Mouse (Mus musculus) heart, postnatal 10 days (tissue): ENCODE measurements around the gene Uchl4. TPM values are rescaled to one million over a fixed set of nuclear protein-coding genes. Genes with fewer than 3 reads are reported as not detected.
A peak's percentile ranks its signal among the peaks of the same experiment; 100 is the strongest.

ENCODE experiments used
- DNase-seq, 2 experiments: peaks; one replicate each; pipeline ENCODE4 v3.0.0; 2021
- intact Hi-C: fragments of 180-260 bp; cut with DNase I; formaldehyde crosslinking; loops from one replicate; pipeline ENCODE4 v1.15.1; 2025
- total RNA-seq, 2 experiments: library from RNA; stranded (reverse); gene quantifications; 2 replicates each; pipeline ENCODE4 v1.2.3; 2021

Uchl4 gene
- total RNA-seq, 2 experiments from 2014 or later: 2.1 to 2.2 TPM

DNA sequence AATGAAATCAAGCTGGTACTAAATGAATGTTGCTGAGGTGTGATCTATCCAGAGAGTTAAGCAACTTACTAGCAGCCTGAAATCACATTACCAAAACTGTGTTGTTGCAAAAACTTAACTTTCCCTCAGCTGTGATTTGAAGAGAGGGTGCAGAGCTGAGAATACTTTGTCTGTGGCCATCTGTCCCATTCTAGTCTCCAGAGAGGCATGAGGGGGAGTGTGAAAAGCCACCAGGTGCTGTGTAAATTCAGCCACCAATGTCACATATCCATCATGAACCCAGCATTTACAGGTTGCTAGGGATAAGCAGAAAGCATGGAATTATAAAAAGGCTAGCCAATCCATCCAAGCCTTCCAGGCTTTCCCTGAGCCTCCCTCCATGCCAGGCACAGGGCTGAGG is 6.0 kb upstream of the Uchl4 start:
- intact Hi-C loops: no loop called here
- no peak for DNase-seq

GRCm38 (mm10) chr9:64231171-64231570 is 3.8 kb upstream of the Uchl4 start:
- DNase-seq: peak; percentile 25 to 34

GRCm38 (mm10) chr9:64231674-64232073 is 3.3 kb upstream of the Uchl4 start:
- DNase-seq: no peak
- intact Hi-C loops: loop anchor here (2.0 kb wide), 1 partner anchor 21 kb away; the partner anchor contains the start of gene Map2k1

More at GRCm38 (mm10) chr9:64231171-64231570, 3.8 kb upstream of the Uchl4 start:
- intact Hi-C loops: no loop called here

- DNase-seq: peak; percentile 68 to 73
- intact Hi-C loops: loop anchor here (2.0 kb wide), 1 partner anchor 20 kb away; the partner anchor contains the start of gene Map2k1
These were observed 2.6 kb upstream of the Uchl4 start for GRCm38 (mm10) chr9:64232257-64232957.

GRCm38 (mm10) chr9:64233656-64234055 is 1.3 kb upstream of the Uchl4 start:
- intact Hi-C loops: loop anchor here (2.0 kb wide), 1 partner anchor 19 kb away; the partner anchor contains the start of gene Map2k1
- DNase-seq: peak; percentile 35

- intact Hi-C loops: no loop called here
- no peak for DNase-seq
These were observed 1.1 kb downstream of the Uchl4 start for GRCm38 (mm10) chr9:64236056-64236455.

- intact Hi-C loops: no loop called here
These were observed 5.1 kb downstream of the Uchl4 start for GRCm38 (mm10) chr9:64240116-64240515.

GRCm38 (mm10) chr9:64240681-64241080 is 5.7 kb downstream of the Uchl4 start:
- peak; percentile 45 to 51 for DNase-seq
- intact Hi-C loops: no loop called here

More at GRCm38 (mm10) chr9:64240116-64240515, 5.1 kb downstream of the Uchl4 start:
- no peak for DNase-seq

DNA sequence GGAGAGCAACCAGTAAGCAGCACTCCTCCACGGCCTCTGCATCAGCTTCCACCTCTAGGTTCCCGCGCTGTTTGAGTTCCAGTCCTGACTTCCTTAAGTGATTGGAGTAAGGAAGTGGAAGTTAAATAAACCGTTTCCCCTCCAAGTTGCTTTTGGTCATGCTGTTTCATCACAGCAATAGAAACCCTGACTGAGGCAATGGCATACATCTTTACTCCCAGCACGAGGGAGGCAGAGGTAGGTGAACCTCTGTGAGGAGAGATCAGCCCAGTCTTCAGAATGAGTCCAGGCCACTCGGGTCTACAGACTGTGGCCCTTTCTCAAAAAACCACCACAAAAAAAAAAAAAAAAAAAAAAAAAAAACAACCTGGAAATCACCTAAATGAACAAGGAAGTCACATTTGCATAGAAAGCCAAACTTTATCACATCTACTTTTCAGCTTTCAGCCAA is 7.4 kb downstream of the Uchl4 start:
- intact Hi-C loops: no loop called here
- DNase-seq: no peak

- no peak for DNase-seq
These were observed 14.4 kb downstream of the Uchl4 start for GRCm38 (mm10) chr9:64249371-64249770.

GRCm38 (mm10) chr9:64250111-64250730 is 15.2 kb downstream of the Uchl4 start:
- intact Hi-C loops: no loop called here
- DNase-seq: no peak

More at GRCm38 (mm10) chr9:64249371-64249770, 14.4 kb downstream of the Uchl4 start:
- intact Hi-C loops: no loop called here

DNA sequence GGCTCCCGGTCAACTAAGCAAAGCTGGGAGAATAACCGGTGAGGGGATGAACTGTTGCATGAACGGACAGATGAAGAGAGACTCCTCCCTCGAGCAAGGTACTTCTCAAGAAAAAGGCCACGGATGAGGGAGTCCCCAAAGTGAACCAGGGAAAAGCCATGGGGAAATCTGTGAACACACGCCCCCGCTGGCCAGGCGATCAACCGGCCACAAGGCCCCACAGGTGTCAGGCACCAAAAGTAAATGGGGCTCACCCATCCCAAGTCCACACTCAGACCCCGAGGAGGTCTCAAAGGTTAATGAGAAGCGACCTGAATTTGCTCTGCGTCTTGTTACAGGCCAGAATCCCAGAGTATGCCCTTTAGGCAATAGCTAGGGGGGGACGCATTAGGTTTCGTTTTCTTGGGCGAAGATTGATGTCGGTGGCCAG is 17.6 kb downstream of the Uchl4 start:
- intact Hi-C loops: loop anchor here (1.0 to 2.0 kb wide), 2 partner anchors 20 to 73 kb away; partner anchors contain the start of gene Snapc5
- peak; percentile 54 to 55 for DNase-seq

- DNase-seq: peak; percentile 100
- intact Hi-C loops: loop anchor here (1.0 to 2.0 kb wide), 2 partner anchors 20 to 74 kb away; partner anchors contain the start of gene Snapc5
These were observed 18.3 kb downstream of the Uchl4 start, which contains the start of gene Map2k1 for GRCm38 (mm10) chr9:64253021-64253904. Gene Map2k1 (minus strand): TSS chr9:64253631.

DNA sequence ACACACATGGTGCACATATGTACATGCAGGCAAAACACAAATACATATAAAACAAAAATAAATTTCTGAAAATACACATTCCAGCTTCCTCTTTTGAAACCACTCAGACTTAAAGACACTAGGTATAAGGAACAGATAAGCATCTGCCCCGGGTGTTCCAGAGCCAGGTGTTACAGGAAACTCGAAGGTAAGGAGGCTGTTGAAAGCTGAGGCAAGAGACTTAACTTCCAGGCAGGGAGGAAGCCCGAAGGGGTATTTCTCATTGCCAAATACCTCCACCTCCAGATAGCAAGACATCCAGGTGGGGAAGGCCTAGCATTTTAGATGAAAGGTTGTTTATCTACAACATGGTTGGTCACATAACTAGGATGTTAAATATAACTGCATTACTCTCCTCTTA is 20.4 kb downstream of the Uchl4 start:
- intact Hi-C loops: no loop called here
- DNase-seq: no peak

- DNase-seq: no peak
- intact Hi-C loops: no loop called here
These were observed 21.2 kb downstream of the Uchl4 start for GRCm38 (mm10) chr9:64256204-64256603.

- DNase-seq: no peak
- intact Hi-C loops: no loop called here
These were observed 24.9 kb downstream of the Uchl4 start for GRCm38 (mm10) chr9:64259906-64260305.

GRCm38 (mm10) chr9:64261023-64261422 is 26.0 kb downstream of the Uchl4 start:
- DNase-seq: no peak
- intact Hi-C loops: no loop called here

DNA sequence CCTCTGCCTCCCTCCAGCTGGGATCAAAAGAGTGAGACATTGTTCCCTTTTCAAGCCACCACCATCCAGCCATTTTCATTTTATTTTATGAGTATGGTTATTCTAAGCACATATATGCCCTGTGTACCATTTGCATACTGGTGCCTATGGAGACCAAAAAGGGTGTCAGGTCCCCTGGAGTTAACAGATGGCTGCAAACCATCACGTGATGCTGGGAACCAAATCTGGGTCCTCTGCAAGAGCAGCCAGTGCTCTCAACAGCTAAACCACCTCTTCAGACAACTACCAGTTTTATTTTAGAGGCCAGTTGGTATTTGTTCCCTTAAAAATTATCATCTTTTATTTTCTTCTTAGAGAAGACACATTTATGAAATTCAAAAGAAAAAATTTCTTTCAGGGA is 29.8 kb downstream of the Uchl4 start:
- no peak for DNase-seq
- intact Hi-C loops: no loop called here

DNA sequence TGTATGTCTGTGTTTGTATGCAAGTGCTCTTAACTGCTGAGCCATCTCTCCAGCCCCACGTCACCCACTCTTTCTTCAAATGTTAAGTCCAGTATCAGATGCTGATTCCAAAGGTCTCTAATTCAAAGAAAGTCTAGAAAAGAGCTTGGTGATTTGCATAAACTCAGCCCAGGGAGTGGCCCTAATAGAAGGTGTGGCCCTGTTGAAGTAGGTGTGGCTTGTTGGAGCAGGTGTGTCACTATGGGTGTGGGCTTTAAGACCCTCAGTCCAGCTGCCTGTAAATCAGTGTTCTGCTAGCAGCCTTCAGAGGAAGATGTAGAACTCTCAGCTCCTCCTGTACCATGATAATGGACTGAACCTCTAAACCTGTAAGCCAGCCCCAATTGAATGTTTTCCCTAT is 32.2 kb downstream of the Uchl4 start:
- intact Hi-C loops: no loop called here

GRCm38 (mm10) chr9:64268196-64268595 is 33.2 kb downstream of the Uchl4 start:
- intact Hi-C loops: no loop called here
- no peak for DNase-seq

More for the DNA sequence above, 32.2 kb downstream of the Uchl4 start:
- DNase-seq: no peak
